Mouse (Mus musculus): ENCODE measurements at regions not wholly inside any gene's neighbourhood (a gene's known extent, or its start where the extent isn't known, plus 50 kb on each side); places are given as distances from the start of the nearest gene placed in this dataset.

DNA sequence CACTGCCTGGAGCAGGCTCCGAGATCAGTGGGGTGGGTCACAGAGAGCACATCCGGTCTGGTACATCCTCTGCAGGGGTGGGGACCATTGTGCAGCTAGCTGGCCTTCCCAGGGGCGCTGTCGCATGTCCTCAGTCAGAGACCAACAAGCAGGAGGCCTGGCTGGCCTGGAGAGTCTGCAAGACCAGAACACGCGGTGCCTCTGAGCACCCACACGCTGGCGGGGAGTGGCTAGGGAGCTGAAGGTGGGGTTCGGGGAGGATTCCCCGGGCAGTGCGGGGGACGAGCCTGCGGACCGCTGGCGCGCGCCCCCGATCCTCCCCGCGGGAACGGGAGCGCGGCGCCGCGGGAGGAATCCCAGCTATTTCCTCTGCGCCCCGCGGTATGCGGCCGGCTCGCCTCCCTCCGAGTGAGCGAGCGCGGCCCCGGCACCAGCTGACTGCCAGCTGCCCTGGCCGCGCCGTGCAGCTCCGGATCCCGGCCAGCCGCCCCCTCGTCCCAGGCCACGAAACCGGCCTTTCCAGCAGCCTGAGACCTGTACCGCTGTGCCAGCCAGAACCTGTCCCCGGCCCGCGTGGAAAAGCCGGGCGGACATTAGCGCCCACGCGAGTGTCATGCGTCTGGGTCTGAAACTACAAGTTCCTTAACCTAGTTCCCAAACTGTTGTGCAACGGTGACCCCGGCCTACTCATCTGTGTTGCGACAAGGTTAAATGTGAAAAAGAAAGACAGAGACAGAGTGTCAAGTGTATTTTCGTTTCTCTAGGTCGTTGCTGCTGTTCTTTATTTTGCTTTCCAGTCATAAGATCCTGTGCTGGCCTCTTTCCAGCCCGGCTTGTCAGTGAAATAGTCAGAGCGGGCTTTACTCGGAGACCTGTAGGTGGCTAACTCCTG is 61.2 kb downstream of the Pkdcc start:
- ATAC-seq (ENCODE audit: low FRiP score): peak; percentile 64
- Histone ChIP-seq H3K4me1 (replicated peaks; ENCODE audit: control insufficient read depth, insufficient read depth, low read length) (peaks cover 21% of the 10 kb centered on the region), H3K27me3 (ENCODE audit: control insufficient read depth, insufficient read depth, low read length) (peaks cover 4% of the 10 kb centered on the region; the same call in 1 of the 2 replicates), H3K4me3 (replicated peaks; ENCODE audit: low read length) (peak overlapping the region; percentile 46), H3K36me3 (replicated peaks; ENCODE audit: control insufficient read depth, insufficient read depth) (no peaks in the 10 kb centered on the region), H3K9ac (peak overlapping the region; percentile 71), H3K4me2 (replicated peaks) (peak overlapping the region; percentile 94), H3K27ac (peak overlapping the region; percentile 78), H3K9me3 (ENCODE audit: control insufficient read depth, low read length) (no peaks in the 10 kb centered on the region)
- peak; percentile 65 for DNase-seq (ENCODE audit: low spot score)
- WGBS: 5% methylated on average over 64 of the region's 64 CpGs

DNA sequence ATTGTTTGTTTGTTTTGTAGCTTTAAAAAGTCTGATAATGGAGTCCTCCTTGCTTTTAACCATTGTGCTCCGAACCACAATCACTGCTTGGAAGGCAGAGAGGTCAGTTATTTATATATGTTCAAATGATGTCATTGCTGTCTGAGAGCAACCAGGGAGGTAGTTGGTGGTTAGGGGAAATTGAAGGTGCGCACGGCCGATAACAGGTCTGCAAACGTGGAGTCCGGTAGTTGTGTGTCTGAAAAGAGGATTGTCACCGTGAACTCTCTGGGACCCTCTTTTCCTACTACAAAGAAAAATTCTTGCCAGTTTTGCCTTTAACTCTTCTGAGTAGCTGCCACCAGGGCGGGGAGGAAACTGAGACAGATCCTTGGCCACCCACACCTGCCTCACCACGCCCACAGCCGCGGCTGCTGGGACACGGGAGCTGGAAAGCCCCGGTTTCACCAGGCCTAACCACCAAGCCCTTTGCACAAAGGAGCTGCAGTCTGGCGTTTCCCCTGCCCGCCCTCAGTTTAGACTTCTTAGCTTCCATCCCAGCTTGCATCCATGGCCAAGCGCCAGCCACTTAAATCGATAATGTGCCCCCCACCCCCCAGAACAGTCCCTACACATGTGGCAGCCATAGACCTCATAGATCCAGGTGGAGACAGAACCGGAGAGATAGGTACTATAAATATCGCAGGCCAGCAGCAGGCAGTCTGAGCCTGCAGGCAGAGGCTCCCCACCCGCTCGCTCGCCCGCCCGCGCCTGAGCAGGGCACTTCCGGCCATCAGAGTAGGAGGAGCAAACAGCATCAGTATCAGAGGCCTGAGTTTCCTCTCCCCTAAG is 62.2 kb downstream of the Pkdcc start:
- peaks cover 21% of the 10 kb centered on the region for H3K4me1 ChIP-seq (replicated peaks; ENCODE audit: control insufficient read depth, insufficient read depth, low read length)
- no peaks in the 10 kb centered on the region for H3K9me3 ChIP-seq (ENCODE audit: control insufficient read depth, low read length)
- H3K27me3 ChIP-seq (ENCODE audit: control insufficient read depth, insufficient read depth, low read length): peaks cover 4% of the 10 kb centered on the region; the same call in 1 of the 2 replicates
- 0 out of 2 replicates have a peak overlapping the region, but pooled peaks have one; percentile 6 for H3K4me3 ChIP-seq (replicated peaks; ENCODE audit: low read length)
- DNase-seq (ENCODE audit: low spot score): peak; percentile 51
- H3K27ac ChIP-seq: peak overlapping the region; percentile 58
- ATAC-seq (ENCODE audit: low FRiP score): peak; percentile 64
- peak overlapping the region; percentile 47 for H3K4me2 ChIP-seq (replicated peaks)
- no peaks in the 10 kb centered on the region for H3K36me3 ChIP-seq (replicated peaks; ENCODE audit: control insufficient read depth, insufficient read depth)
- WGBS: 26% methylated on average over 26 of the region's 26 CpGs
- H3K9ac ChIP-seq: peak overlapping the region; percentile 71

DNA sequence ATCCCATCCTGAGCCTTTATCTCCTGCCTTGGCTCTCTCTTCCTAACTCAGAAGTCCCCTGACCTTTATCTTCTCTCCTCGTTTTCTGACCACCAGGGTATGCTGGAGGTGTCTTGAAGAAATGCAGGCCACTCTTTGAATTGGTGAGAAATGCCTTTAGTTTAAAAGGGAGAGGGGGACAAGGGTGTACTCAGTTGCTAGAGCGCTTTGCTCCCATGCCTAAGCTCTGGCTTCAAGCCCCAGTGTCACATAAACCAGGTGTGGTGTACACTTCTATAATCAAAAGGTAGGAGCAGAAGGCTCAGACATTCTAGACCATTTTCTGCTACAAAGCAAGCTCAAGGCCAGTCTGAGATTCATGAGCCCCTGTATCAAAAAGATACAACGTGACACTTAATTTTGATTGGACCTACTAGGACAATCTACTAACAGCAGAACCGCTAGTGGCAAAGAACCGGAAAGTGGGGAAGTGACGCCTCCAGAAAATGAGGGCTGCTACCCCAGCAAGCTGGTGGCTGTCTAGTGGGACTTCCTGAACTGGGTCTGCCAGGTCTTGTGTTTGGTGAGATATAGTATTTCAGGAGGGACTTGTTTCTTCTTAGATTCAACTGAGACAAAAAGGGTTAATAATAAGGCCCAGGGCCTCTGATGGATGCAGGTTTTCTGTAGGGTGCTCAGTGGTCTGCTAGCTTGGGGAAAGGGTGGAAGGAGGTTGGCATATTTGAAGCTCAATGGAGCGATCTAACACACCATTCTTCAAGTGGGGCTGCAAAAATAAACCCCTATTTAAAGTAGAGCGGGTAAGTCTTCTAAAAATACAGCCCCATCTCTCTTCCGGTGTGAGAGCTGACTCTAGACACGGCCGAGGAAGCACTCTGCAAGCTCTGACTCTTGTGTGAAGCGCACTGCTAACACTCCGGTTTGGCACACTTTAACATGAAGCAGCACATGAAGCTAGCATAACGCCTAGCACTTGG is 63.1 kb downstream of the Pkdcc start:
- peak overlapping the region; percentile 50 for H3K9ac ChIP-seq
- WGBS: 79% methylated on average over 14 of the region's 14 CpGs
- H3K4me1 ChIP-seq (replicated peaks; ENCODE audit: control insufficient read depth, insufficient read depth, low read length): peaks cover 21% of the 10 kb centered on the region
- H3K36me3 ChIP-seq (replicated peaks; ENCODE audit: control insufficient read depth, insufficient read depth): no peaks in the 10 kb centered on the region
- ATAC-seq (ENCODE audit: low FRiP score) (no peak), DNase-seq (ENCODE audit: low spot score) (no peak)
- no peaks in the 10 kb centered on the region for H3K9me3 ChIP-seq (ENCODE audit: control insufficient read depth, low read length)
- H3K27me3 ChIP-seq (ENCODE audit: control insufficient read depth, insufficient read depth, low read length): peaks cover 4% of the 10 kb centered on the region; the same call in 1 of the 2 replicates
- H3K4me2 ChIP-seq (replicated peaks): peak overlapping the region; percentile 47; the same call in 1 of the 2 replicates
- H3K27ac ChIP-seq: peak overlapping the region; percentile 58
- H3K4me3 ChIP-seq (replicated peaks; ENCODE audit: low read length): no peak overlapping the region

DNA sequence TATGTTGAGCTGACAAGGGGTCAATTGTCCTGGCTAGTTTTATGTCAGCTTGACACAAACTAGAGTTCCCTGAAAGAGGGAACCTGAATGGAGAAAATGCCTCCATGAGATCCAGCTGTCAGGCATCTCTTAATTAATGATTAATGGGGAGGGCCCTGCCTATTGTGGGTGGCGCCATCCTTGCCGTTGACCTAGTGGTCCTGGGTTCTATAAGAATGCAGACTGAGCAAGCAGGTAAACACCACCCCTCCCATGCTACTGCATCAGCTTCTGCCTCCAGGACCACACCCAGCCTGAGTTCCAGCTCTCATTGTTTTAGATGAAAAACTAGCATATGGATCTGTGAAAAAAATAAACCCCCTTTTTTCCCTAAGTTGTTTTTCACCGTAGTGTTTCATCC is 67.4 kb upstream of the Eml4 start:
- Histone ChIP-seq H3K9me3 (ENCODE audit: control insufficient read depth, low read length) (no peaks in the 10 kb centered on the region), H3K27ac (no peak overlapping the region), H3K4me2 (replicated peaks) (no peak overlapping the region), H3K4me3 (replicated peaks; ENCODE audit: low read length) (no peak overlapping the region), H3K36me3 (replicated peaks; ENCODE audit: control insufficient read depth, insufficient read depth) (no peaks in the 10 kb centered on the region), H3K4me1 (replicated peaks; ENCODE audit: control insufficient read depth, insufficient read depth, low read length) (peaks cover 12% of the 10 kb centered on the region), H3K27me3 (ENCODE audit: control insufficient read depth, insufficient read depth, low read length) (no peaks in the 10 kb centered on the region), H3K9ac (no peak overlapping the region)
- DNase-seq (ENCODE audit: low spot score) (no peak), ATAC-seq (ENCODE audit: low FRiP score) (no peak)
- WGBS: 56% methylated on average over 3 of the region's 3 CpGs

DNA sequence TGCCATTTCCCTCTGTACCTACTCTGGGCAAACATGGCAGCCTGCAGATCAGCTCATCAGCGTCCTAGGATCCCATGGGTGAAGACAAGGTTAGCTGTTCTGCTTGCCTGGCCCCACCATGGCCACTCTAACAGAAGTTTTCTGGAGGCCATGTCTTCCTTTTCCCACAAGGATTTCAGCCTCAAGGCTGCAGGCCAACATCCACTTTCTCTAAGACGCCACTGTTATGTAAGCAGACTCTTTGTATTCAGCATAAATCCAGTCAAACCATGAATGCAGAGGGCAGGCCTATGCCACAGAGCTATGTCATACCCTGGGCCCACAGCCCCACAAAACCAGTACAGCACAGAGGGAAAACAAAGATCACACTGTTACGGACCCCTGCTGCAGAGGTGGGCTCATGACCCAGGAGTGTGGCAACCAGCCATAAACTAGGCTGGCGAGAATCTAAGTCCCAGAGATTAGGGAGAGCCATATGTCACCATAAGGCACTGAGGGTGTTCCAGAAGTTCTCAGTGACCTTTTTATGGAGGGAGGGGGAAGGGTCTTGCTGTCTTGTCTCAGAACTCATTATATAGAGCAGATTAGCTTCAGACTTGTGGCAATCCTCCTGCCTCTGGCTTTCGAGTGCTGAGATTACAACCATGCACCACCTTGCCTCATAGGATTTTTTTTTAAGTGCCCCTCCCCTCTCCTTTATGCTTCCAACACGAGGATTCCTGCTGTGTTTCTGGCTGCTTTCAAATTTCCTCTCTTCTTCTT is 63.2 kb upstream of the Eml4 start:
- Histone ChIP-seq H3K9me3 (ENCODE audit: control insufficient read depth, low read length) (no peaks in the 10 kb centered on the region), H3K36me3 (replicated peaks; ENCODE audit: control insufficient read depth, insufficient read depth) (no peaks in the 10 kb centered on the region), H3K27ac (peak overlapping the region; percentile 70), H3K4me1 (replicated peaks; ENCODE audit: control insufficient read depth, insufficient read depth, low read length) (peaks cover 12% of the 10 kb centered on the region), H3K4me2 (replicated peaks) (peak overlapping the region; percentile 21; the same call in 1 of the 2 replicates), H3K4me3 (replicated peaks; ENCODE audit: low read length) (no peak overlapping the region), H3K9ac (peak overlapping the region; percentile 39; the same call in 1 of the 2 replicates), H3K27me3 (ENCODE audit: control insufficient read depth, insufficient read depth, low read length) (no peaks in the 10 kb centered on the region)
- WGBS: 44% methylated on average over 6 of the region's 6 CpGs
- ATAC-seq (ENCODE audit: low FRiP score): peak; percentile 82; the same call in 1 of the 2 replicates
- no peak for DNase-seq (ENCODE audit: low spot score)

DNA sequence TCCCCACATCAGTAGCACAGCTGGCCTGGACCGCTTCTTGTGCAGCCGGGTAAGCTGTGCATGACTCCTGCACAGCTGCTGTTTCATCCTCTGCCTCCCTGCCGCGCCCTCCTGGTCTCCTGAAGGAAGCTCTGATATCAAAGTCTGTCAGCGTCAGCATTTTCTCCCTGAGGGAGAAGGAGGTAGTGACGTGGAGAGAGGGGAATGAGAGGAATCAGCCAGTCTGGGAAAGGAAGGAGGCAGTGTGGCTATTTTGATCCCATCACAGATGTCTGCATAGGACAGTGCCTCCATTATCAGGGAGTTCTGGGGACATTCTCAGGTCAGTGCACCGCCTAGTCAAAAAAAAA is 62.6 kb upstream of the Eml4 start:
- Histone ChIP-seq H3K36me3 (replicated peaks; ENCODE audit: control insufficient read depth, insufficient read depth) (no peaks in the 10 kb centered on the region), H3K27me3 (ENCODE audit: control insufficient read depth, insufficient read depth, low read length) (no peaks in the 10 kb centered on the region), H3K4me3 (replicated peaks; ENCODE audit: low read length) (no peak overlapping the region), H3K27ac (peak overlapping the region; percentile 70), H3K9me3 (ENCODE audit: control insufficient read depth, low read length) (no peaks in the 10 kb centered on the region), H3K4me1 (replicated peaks; ENCODE audit: control insufficient read depth, insufficient read depth, low read length) (peaks cover 12% of the 10 kb centered on the region), H3K9ac (peak overlapping the region; percentile 39; the same call in 1 of the 2 replicates), H3K4me2 (replicated peaks) (peak overlapping the region; percentile 21; the same call in 1 of the 2 replicates)
- DNase-seq (ENCODE audit: low spot score) (peak; percentile 60), ATAC-seq (ENCODE audit: low FRiP score) (peak; percentile 64)
- 21% methylated on average over 7 of the region's 7 CpGs for WGBS

DNA sequence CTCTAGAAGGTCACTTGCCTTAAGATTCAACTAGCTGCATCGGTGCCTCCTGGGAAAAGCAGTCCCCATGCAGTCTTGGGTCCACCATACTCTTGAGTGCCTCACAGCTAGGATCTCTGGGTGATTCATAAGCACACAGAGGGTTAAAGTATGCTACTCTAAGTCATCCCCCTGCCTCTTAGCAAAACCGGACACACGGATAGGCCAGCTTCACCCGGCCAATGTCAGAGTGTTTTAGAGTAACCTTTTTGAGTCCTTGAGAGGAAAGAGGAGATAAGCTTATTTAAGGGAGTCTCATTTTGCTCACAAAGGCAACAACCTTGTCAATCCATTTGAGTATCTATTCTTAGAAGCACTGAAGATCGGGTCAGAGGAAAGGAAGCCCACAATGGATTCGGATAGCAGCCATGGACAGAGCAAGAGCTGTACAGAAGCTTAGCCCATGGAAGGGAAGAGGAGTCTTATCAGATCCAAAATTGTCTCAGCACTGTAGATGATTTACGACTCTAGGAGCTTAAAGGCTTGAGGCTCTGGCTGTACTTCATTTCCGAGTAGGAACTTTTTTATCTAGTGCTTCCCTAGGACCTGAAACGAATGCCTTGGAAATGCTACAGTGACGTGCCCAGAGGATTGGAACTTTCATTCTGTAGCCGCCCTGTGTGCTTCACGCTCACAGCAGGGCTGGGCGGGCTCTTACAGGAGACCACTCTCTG is 55.0 kb upstream of the Eml4 start:
- Histone ChIP-seq H3K9me3 (ENCODE audit: control insufficient read depth, low read length) (no peaks in the 10 kb centered on the region), H3K27ac (no peak overlapping the region), H3K9ac (no peak overlapping the region), H3K4me3 (replicated peaks; ENCODE audit: low read length) (no peak overlapping the region), H3K4me2 (replicated peaks) (no peak overlapping the region), H3K27me3 (ENCODE audit: control insufficient read depth, insufficient read depth, low read length) (no peaks in the 10 kb centered on the region), H3K4me1 (replicated peaks; ENCODE audit: control insufficient read depth, insufficient read depth, low read length) (no peaks in the 10 kb centered on the region), H3K36me3 (replicated peaks; ENCODE audit: control insufficient read depth, insufficient read depth) (no peaks in the 10 kb centered on the region)
- no peak for ATAC-seq (ENCODE audit: low FRiP score)
- WGBS: 85% methylated on average over 13 of the region's 13 CpGs
- no peak for DNase-seq (ENCODE audit: low spot score)
